Mouse (Mus musculus) E14TG2a.4 (cell line): Measurements from ENCODE around the gene Cend1.

Source experiments
- CTCF ChIP-seq: conservative IDR thresholded peaks from 2 replicates; pipeline ENCODE4 v1.5.1; 2014; ENCODE audit warnings: low read length
- NANOG ChIP-seq: IDR thresholded peaks from 2 replicates; pipeline ENCODE4 v1.6.1; 2014; ENCODE audit warnings: borderline replicate concordance, low read length, mixed read lengths
- POU5F1 ChIP-seq: IDR thresholded peaks from 2 replicates; pipeline ENCODE4 v1.6.1; 2014; ENCODE audit warnings: low read length, borderline replicate concordance

GRCm38 (mm10) chr7:141469352-141469751, 40.1 kb upstream of the Cend1 start:
- TF ChIP-seq POU5F1 (no peak), CTCF (no peak), NANOG (no peak)
